Mouse (Mus musculus): ENCODE measurements around the gene Nbeal2.
A peak's percentile ranks its signal among the peaks of the same experiment; 100 is the strongest.

The Nbeal2 gene

GRCm38 (mm10) chr9:110673107-110673752 is 19.3 kb upstream of the Nbeal2 start:
- peak in 1 of 2 experiments; percentile 56 for DNase-seq

- peak in 1 of 2 experiments; percentile 54 for DNase-seq
These were observed 18.6 kb upstream of the Nbeal2 start for GRCm38 (mm10) chr9:110672462-110673106.

- DNase-seq: no peak
These were observed 15.8 kb upstream of the Nbeal2 start for GRCm38 (mm10) chr9:110669785-110670184.

DNA sequence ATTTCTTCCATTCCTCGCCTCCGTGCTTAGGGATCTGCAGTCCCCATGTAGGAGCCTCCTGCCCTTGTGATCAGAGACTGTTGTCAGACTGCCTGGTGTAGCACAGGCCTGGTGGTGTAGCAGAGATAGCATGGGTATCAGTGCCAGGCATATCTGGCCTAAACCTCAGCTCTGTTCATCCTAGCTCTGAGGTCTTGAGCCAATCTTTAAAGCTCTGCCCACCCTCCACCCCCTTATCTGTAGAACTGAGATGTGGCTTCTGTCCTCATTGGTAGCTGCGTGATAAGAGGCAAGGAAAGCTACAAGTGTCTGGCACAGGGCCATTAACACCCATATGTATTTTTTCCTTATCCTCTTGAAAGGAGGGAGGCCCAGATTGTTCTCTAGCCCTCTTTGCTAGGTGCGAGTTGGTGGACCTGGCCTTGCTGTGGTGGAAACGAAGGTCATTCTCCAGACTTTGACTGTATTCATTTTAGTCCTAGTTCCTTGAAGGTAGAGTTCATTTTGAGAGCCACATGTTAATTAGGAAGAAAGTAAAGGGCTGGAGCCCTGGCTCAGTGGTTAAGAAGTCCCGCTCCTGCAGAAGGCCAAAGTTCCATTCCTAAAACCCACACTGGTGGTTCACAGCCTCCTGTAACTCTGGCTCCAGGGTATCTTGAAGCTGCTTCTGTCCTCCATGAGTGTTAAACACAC is 14.8 kb upstream of the Nbeal2 start:
- no peak for DNase-seq

DNA sequence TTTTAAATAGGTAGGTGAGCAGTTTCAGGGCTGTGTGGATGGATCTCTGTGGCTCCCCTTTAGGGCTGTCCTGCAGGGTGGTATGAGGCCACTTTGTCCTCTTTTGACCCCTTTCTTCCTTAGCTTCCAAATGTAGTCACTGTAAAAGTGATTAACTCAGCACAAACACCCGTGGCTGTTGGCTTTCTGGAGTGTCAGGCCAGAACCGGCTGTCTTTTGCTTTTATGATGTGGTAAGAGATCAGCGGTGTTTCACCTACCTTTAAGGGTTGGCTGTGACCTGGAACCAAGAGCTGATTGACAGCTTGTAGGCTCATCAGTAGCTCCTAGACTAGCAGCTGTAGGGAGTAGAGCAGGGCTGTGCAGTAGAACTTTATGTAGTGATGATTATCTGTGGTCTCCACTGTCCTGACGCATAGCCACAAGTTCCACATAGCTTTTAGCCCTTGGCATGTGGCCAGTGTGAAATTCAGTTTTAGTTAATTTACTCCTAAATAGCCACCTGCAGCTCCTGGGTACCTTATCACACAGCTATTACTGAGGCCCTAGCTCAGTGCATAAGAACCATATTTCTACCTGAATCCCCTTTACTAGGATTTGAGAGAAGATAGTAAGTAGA is 13.4 kb upstream of the Nbeal2 start:
- DNase-seq: no peak

DNA sequence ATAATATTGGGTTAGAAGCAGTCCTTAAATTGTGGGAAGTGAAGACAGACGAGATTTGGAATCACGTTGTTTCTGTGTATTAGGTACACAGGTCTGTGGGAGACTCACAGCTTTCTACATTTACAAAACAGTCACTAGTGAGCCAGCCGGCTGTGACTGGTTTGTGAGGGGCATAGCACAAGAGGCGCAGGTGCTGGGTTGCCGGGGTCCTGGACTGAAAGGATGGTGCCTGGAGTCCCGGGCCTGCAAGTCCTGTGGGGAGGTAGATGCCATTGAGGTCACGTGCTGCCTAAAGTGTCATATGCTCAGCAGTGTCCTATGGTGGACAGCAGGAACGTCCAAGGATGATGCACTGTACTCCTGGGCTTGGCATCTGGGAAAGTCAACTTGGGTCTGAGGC is 12.4 kb upstream of the Nbeal2 start:
- no peak for DNase-seq

GRCm38 (mm10) chr9:110665912-110666311 is 12.0 kb upstream of the Nbeal2 start:
- DNase-seq: no peak

GRCm38 (mm10) chr9:110662844-110663243 is 8.9 kb upstream of the Nbeal2 start:
- no peak for DNase-seq

DNA sequence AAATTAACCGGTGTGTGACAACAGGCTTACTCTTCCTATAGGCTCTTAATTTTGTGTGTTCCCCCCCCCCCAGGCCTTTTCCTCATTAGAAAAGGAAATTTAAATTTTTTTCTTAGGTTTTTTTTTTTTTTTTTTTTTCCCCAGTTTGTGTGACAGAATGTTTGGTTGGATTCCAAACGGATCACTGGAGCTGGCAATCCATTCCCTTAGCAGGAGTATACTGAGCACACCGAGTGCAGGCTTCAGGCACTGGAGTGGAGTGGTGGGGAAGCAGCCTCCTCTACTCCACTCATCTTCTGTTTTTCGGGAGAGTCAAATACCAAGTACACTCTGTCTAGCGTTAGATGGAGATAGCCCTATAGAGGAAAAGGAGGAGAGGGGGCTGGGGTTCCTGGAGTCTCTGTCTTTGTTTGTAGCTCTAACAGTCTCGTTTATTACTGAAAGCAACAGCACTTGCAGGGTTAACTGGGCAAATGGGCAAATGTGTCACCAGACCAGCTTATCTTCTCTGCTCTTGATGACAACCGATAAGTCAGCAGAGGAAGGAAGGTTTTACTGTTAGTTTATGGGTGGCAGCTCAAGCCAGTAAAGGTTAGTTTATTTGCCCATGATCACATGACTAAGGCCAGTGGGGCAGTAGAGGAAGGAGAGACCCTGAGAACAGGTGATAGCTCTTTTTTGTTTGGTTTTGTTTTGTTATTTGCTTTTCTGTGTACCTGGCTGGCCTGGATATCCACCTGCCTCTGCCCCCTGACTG is 7.1 kb upstream of the Nbeal2 start:
- no peak for DNase-seq

GRCm38 (mm10) chr9:110660208-110660607 is 6.2 kb upstream of the Nbeal2 start:
- no peak for DNase-seq

- DNase-seq: no peak
These were observed 5.6 kb upstream of the Nbeal2 start for GRCm38 (mm10) chr9:110659521-110659920.

DNA sequence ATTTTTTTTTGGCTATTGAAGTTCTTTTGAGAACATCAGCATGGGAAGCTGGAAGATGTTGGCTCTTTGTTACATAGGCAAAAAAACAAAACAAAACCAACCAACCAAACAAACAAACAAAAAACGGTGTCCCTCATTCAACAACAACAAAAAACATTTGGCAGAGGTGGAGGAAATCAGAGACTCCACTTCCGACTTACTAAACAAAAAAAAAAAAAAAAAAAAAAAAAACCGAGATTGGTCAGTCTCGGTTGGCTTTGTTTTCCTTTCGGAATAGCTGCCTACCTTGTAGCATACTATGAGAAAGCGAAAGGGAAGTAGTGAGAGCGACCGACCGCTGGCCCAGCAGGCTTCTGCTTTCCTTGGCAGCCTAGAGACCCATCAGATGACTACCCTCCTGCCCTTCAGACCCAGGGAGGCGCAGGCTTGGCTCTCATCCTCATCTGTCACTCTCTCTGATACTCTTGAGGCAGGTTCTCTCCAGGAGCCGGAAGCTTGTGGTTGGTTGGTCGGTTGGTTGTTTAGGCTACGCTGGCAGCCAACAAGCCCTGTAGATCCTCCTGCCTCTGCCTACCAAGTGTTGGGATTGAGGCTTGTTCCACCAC is 3.6 kb upstream of the Nbeal2 start:
- DNase-seq: no peak

DNA sequence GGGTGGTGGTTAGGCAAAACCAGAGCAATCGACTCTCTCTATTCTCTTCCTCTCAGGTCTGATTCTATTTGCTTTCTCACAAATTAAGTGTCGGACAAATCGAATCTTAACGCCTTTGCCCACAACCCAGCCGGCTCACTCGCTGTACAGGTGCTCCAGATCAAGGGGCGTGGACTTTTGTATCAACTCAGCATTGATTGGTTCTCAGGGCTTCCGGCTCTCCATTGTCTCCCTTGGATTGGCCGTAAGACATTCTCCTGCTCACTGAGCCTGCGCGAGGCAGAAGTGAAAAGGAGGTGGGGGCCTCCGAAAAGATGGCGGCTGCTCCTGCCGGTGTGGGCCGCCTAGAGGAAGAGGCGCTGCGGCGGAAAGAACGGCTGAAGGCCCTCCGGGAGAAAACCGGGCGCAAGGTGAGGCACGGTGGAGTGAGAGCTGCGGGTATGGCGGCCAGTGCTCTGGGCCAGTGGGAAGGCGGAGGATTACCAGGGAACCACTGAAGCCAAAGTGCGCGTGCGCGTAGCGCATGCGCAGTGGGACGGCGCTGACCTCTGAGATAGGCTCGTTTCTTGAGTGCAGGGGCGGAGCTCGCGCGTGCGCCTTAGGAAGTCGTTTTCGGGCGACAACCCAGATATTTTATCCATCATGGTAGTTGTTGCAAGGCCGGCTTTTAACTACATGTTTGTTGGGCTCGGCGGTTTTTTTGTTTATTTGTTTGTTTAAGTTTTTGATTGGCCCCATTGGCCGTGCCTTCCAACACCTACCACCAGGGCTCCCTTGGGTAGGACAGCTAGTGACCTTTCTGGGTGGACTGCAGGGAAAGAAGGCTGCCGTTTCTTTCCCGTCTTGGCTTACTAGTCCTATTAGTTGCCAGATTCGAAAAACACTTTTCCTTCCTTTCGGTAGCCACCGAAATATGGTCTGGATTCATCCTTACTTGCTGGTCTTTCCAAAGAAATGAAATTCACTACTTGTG is 2.6 kb upstream of the Nbeal2 start, which contains the start of gene Ccdc12:
Ccdc12 (plus strand) TSS at position 255 of the 973 bp plus-strand sequence.
- DNase-seq: peak; percentile 96 to 97

DNA sequence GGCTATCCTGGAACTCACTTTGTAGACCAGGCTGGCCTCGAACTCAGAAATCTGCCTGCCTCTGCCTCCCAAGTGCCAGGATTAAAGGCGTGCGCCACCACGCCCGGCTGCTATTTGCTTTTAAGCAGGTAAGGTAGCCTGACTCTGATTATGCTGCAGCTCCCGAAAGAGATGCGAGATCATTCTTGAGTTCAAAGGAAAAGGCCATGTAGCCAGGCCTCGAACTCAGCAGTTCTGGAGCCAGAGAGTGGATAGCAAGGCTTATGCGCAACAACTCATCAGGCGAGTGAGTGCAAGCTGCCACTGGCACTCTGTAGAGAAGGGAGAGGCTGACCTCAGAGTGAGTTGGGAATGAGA is 1.7 kb upstream of the Nbeal2 start:
- no peak for DNase-seq

GRCm38 (mm10) chr9:110654726-110655650 is 1.0 kb upstream of the Nbeal2 start:
- DNase-seq: no peak

GRCm38 (mm10) chr9:110652963-110653654 is 852 bp downstream of the Nbeal2 start:
- DNase-seq: no peak

GRCm38 (mm10) chr9:110651931-110652722 is 1.8 kb downstream of the Nbeal2 start:
- DNase-seq: no peak

DNA sequence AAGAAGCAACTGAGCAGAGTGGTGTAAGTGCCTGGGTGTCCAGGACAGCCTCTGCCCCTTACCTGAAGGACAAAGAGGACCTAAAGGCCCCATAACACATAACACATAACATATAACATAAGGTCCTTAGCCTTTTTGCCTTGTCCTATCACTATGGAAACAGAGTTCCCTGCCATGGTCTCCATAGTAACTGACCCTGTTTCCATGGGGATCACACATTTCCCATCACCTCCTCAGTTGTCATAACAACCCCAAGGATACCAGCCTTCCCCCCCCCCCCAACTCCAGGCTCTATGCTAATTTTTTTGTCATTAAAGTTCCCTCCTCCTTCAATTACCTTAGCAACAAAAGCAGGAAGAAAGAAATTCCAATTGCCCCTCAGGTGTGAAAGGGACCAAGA is 4.2 kb downstream of the Nbeal2 start:
- no peak for DNase-seq

DNA sequence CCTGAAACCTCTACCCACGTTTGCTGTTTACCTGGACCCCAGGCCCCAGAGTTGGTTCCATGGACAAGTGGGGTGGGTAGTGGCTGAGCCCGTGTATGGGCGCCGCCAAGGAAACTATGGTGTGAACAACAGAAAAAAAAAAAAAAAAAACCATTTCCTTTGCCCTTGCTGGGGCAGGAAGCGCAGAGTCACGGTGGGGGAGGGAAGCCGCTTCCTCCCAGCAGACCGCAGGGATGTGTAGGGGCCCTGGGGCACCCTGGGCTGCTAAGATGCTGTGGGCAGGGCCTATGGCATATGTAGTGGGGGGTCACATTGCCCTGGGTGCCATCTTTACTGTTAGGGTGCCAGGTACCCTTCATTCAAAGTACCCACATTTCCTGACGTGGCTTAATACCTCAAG is 8.7 kb downstream of the Nbeal2 start:
- DNase-seq: no peak
